Mouse (Mus musculus): ENCODE results near the gene Nxf3. TPM values are rescaled to one million over a fixed set of nuclear protein-coding genes. Genes with fewer than 3 reads are reported as not detected.
"Not testable (repeated sequence)": the region's sequence is repeated elsewhere in the genome, so short reads cannot be mapped to it uniquely, and the experiment has no call there.

Gene Nxf3
- total RNA-seq, 2 experiments from 2014 or later: not detected

GRCm38 (mm10) chrX:136060698-136061097, 24.4 kb downstream of the Nxf3 start:
- intact Hi-C loops (cut with DNase I): no loop called here
- Histone ChIP-seq H3K4me3 (no peak overlapping the region), H3K27ac (no peak overlapping the region)
- DNase-seq: no peak
- no peak for TF ChIP-seq CTCF (IDR thresholded peaks at IDR 0.05)

- intact Hi-C loops (cut with DNase I): no loop called here
- H3K27ac ChIP-seq: no peak overlapping the region
- no peak for DNase-seq
- TF ChIP-seq CTCF (IDR thresholded peaks at IDR 0.05): no peak
- no peak overlapping the region for H3K4me3 ChIP-seq
These were observed 33.8 kb downstream of the Nxf3 start for GRCm38 (mm10) chrX:136051219-136051618.

- Histone ChIP-seq H3K4me3 (no peak overlapping the region), H3K27ac (no peak overlapping the region)
- DNase-seq: peak; percentile 28
- TF ChIP-seq CTCF (IDR thresholded peaks at IDR 0.05): peak; percentile 78
- intact Hi-C loops (cut with DNase I): loop anchor here (2.0 kb wide), 1 partner anchor 273 kb away; no protein-coding TSS in a partner anchor
These were observed 37.5 kb downstream of the Nxf3 start for GRCm38 (mm10) chrX:136047528-136047927.

- no peak for TF ChIP-seq CTCF (IDR thresholded peaks at IDR 0.05)
- Histone ChIP-seq H3K27ac (no peak overlapping the region), H3K4me3 (no peak overlapping the region)
- intact Hi-C loops (cut with DNase I): no loop called here
- no peak for DNase-seq
These were observed 41.3 kb downstream of the Nxf3 start for GRCm38 (mm10) chrX:136043726-136044125.

- DNase-seq: peak; percentile 18
- peak within 1 kb of the TSS; percentile 60 for H3K4me3 ChIP-seq
These were observed 52.0 kb downstream of the Nxf3 start, which contains the start of gene Arxes1 for GRCm38 (mm10) chrX:136032799-136033763. Gene Arxes1 (plus strand): TSS chrX:136033367.

GRCm38 (mm10) chrX:136030331-136030730, 54.7 kb downstream of the Nxf3 start:
- intact Hi-C loops (cut with DNase I): no loop called here
- Histone ChIP-seq H3K27ac (no peak overlapping the region), H3K4me3 (no peak overlapping the region)
- no peak for DNase-seq
- no peak for TF ChIP-seq CTCF (IDR thresholded peaks at IDR 0.05)

More at GRCm38 (mm10) chrX:136032799-136033763, 52.0 kb downstream of the Nxf3 start, which contains the start of gene Arxes1:
- H3K27ac ChIP-seq; intact Hi-C loops (cut with DNase I): not testable (repeated sequence)

Other genes with a start within 250 kb of the Nxf3 start
- 1 to 10 TPM in 1 of 2 experiments, under 1 TPM in 1; 0.79 to 3.6 TPM for gene Gprasp2, start 246.2 kb downstream of the Nxf3 start, total RNA-seq (2021)
- under 1 TPM in 1 of 2 experiments, not detected in 1; 0.56 TPM for gene Arxes2, start 91.4 kb downstream of the Nxf3 start, total RNA-seq (2021)
- under 1 TPM in 1 of 2 experiments, not detected in 1; 0.20 TPM for gene Arxes1, start 51.9 kb downstream of the Nxf3 start, total RNA-seq (2021)
- under 1 TPM in 1 of 2 experiments, not detected in 1; 0.70 TPM for gene Bex2, start 17.0 kb downstream of the Nxf3 start, total RNA-seq (2021)
- gene Bex4, start 53.7 kb upstream of the Nxf3 start, total RNA-seq (2021): not detected
- gene Tceal8, start 87.1 kb upstream of the Nxf3 start, total RNA-seq (2021): 10 to 100 TPM in 1 of 2 experiments, 1 to 10 TPM in 1; 9.5 to 11.2 TPM
- 10 to 100 TPM; 19.8 to 29.3 TPM for gene Tceal5, start 118.6 kb upstream of the Nxf3 start, total RNA-seq (2021)
- gene Tceal7, start 129.5 kb upstream of the Nxf3 start, total RNA-seq (2021): 10 to 100 TPM; 15.6 to 47.9 TPM
- 10 to 100 TPM; 13.9 to 15.0 TPM for gene Bex1, start 130.3 kb upstream of the Nxf3 start, total RNA-seq (2021)
- 10 to 100 TPM; 18.4 to 30.3 TPM for gene Tceal9, start 159.8 kb upstream of the Nxf3 start, total RNA-seq (2021)
- gene Bex3, start 185.0 kb upstream of the Nxf3 start, total RNA-seq (2021): 1 to 10 TPM; 2.7 to 4.3 TPM